Mouse (Mus musculus) hematopoietic multipotent progenitor cell, adult 10-12 weeks (in vitro differentiated cells): Measurements from ENCODE around the gene Dhx57. TPM values are rescaled to one million over a fixed set of nuclear protein-coding genes. Genes with fewer than 3 reads are reported as not detected.

Experiments
- polyA plus RNA-seq: library from polyadenylated mRNA; stranded (reverse); fragments of >175 nt; gene quantifications from 2 replicates; pipeline ENCODE4 v1.2.3, GENCODE M21; 2012; ENCODE audit warnings: low replicate concordance

Dhx57 gene
- 17.9 and 18.1 TPM in 2 replicates for polyA plus RNA-seq

GRCm38 (mm10) chr17:80290074-80290657 lies at the start of gene Dhx57, which contains the start of gene Morn2:
Gene Dhx57, minus strand, starts transcription at chr17:80290476.
Gene Morn2, plus strand, starts transcription at chr17:80290203.

GRCm38 (mm10) chr17:80307251-80307650 lies 17.0 kb upstream of the Dhx57 start, which contains the start of gene Arhgef33:
Gene Arhgef33, plus strand, starts transcription at chr17:80307407.

GRCm38 (mm10) chr17:80224326-80225116 lies 65.8 kb downstream of the Dhx57 start, which contains the start of gene Gemin6:
Gene Gemin6, plus strand, starts transcription at chr17:80224441.

GRCm38 (mm10) chr17:80206671-80207581 lies 83.3 kb downstream of the Dhx57 start, which contains the start of the genes Srsf7 and Ttc39d:
Gene Srsf7, minus strand, starts transcription at chr17:80207307.
Gene Ttc39d, plus strand, starts transcription at chr17:80207460.

Other genes starting within 250 kb of the Dhx57 start
- gene Hnrnpll, start 228.1 kb downstream of the Dhx57 start, polyA plus RNA-seq = 9.4 and 25.5 TPM in 2 replicates
- 0.48 and 0.63 TPM in 2 replicates for gene Galm, start 163.0 kb downstream of the Dhx57 start, polyA plus RNA-seq
- gene Srsf7, start 83.2 kb downstream of the Dhx57 start, polyA plus RNA-seq = 5.6 and 102 TPM in 2 replicates
- gene Ttc39d, start 83.0 kb downstream of the Dhx57 start, polyA plus RNA-seq = not detected in 2 replicates
- gene Gemin6, start 66.0 kb downstream of the Dhx57 start, polyA plus RNA-seq = 0.56 TPM in 1 of 2 replicates, not detected in the other
- gene Morn2, start 273 bp downstream of the Dhx57 start, polyA plus RNA-seq = 0.97 and 1.5 TPM in 2 replicates
- 0.38 and 1.2 TPM in 2 replicates for gene Arhgef33, start 16.9 kb upstream of the Dhx57 start, polyA plus RNA-seq
- not detected in 2 replicates for gene Gm10190, start 83.1 kb upstream of the Dhx57 start, polyA plus RNA-seq
- 3.1 and 3.8 TPM in 2 replicates for gene Sos1, start 190.0 kb upstream of the Dhx57 start, polyA plus RNA-seq